22 mouse cellular contexts compared by ENCODE assay signal in genomic region chr5:128418149-128418710, GRCm38 (mm10). TPM values are rescaled to one million over a fixed set of nuclear protein-coding genes. Genes with fewer than 3 reads are reported as not detected.
DNase-seq lines count a peak whose midpoint lies in the region; ATAC-seq and TF ChIP-seq lines count a peak whose summit lies in the region.
"Had no signal": no experiment of that assay in that cellular context is flagged by ENCODE, and none has a peak within 500 bp of the region (broad histone marks: within the 10 kb centered on the region; RNA-seq: fewer than 3 reads in every experiment).

No protein-coding gene starts in this region.

- DNase-seq in forebrain, embryonic 11.5 days (ENCODE audit: low spot score), result no peak
- peak; percentile 45 for DNase-seq in lung, embryonic 14.5 days
- DNase-seq in lung, adult 18-20 months, result no peak
- DNase-seq in Muller cell, postnatal 12 days (ENCODE audit: inconsistent ontology term), result peak; percentile 86
- no peak for DNase-seq in adrenal gland, postnatal 14 days
- DNase-seq: adrenal gland, postnatal 25 days; cerebellum, adult 2 months; heart, adult 11 months; kidney, adult 11 months; kidney, postnatal 25 days; thymus, postnatal 4 days had no signal

- no peaks in the 10 kb centered on the region for H3K36me3 ChIP-seq in forebrain, embryonic 12.5 days (replicated peaks)
- H3K36me3 ChIP-seq in forebrain, embryonic 11.5 days (ENCODE audit: control insufficient read depth, insufficient read depth, low read length), result no peaks in the 10 kb centered on the region
- H3K36me3 ChIP-seq in lung, embryonic 14.5 days (ENCODE audit: insufficient read depth), result no peaks in the 10 kb centered on the region
- no peaks in the 10 kb centered on the region for H3K36me3 ChIP-seq in midbrain, embryonic 13.5 days
- H3K36me3 ChIP-seq: embryonic facial prominence, embryonic 13.5 days; heart, embryonic 15.5 days; liver, embryonic 15.5 days had no signal

- WGBS in forebrain, embryonic 12.5 days, result 30% methylated on average over 11 of the region's 11 CpGs
- 46% methylated on average over 11 of the region's 11 CpGs for WGBS in forebrain, embryonic 11.5 days
- WGBS in lung, embryonic 14.5 days, result 43% methylated on average over 11 of the region's 11 CpGs
- 51% methylated on average over 11 of the region's 11 CpGs for WGBS in midbrain, embryonic 13.5 days

- H3K4me1 ChIP-seq in forebrain, embryonic 12.5 days, result 0 out of 2 replicates have a peak, but pooled peaks cover 3% of the 10 kb centered on the region
- H3K4me1 ChIP-seq in forebrain, embryonic 11.5 days (replicated peaks; ENCODE audit: control insufficient read depth, insufficient read depth, low read length), result no peaks in the 10 kb centered on the region
- no peaks in the 10 kb centered on the region for H3K4me1 ChIP-seq in lung, embryonic 14.5 days (ENCODE audit: insufficient read depth)
- H3K4me1 ChIP-seq in midbrain, embryonic 13.5 days (replicated peaks), result 0 out of 2 replicates have a peak, but pooled peaks cover 10% of the 10 kb centered on the region
- H3K4me1 ChIP-seq: embryonic facial prominence, embryonic 13.5 days; heart, embryonic 15.5 days; liver, embryonic 15.5 days had no signal

- no peak for ATAC-seq in forebrain, embryonic 12.5 days (ENCODE audit: low FRiP score)
- no peak for ATAC-seq in forebrain, embryonic 11.5 days (replicated peaks; ENCODE audit: low FRiP score)
- ATAC-seq in lung, embryonic 14.5 days (ENCODE audit: insufficient read depth), result peak; percentile 65; the same call in 1 of the 2 replicates
- ATAC-seq in midbrain, embryonic 13.5 days, result no peak
- ATAC-seq in granulocyte monocyte progenitor cell, adult 5-6 weeks (replicated peaks; ENCODE audit: poor library complexity, severe bottlenecking), result no peak
- ATAC-seq: activated CD4-positive, CD25-positive, alpha-beta regulatory T cell, adult 4 months had no signal

- H3K4me3 ChIP-seq in forebrain, embryonic 12.5 days (replicated peaks), result no peak overlapping the region
- no peak overlapping the region for H3K4me3 ChIP-seq in forebrain, embryonic 11.5 days (ENCODE audit: low read depth, low read length)
- no peak overlapping the region for H3K4me3 ChIP-seq in lung, embryonic 14.5 days (ENCODE audit: low read depth, low read length)
- no peak overlapping the region for H3K4me3 ChIP-seq in midbrain, embryonic 13.5 days (replicated peaks)
- H3K4me3 ChIP-seq: embryonic facial prominence, embryonic 13.5 days; heart, embryonic 15.5 days; liver, embryonic 15.5 days had no signal

- 0 out of 2 replicates have a peak overlapping the region, but pooled peaks have one; percentile 9 for H3K4me2 ChIP-seq in forebrain, embryonic 12.5 days
- no peak overlapping the region for H3K4me2 ChIP-seq in forebrain, embryonic 11.5 days (ENCODE audit: low read depth, low read length, severe bottlenecking)
- H3K4me2 ChIP-seq in lung, embryonic 14.5 days, result no peak overlapping the region
- peak overlapping the region; percentile 21 for H3K4me2 ChIP-seq in midbrain, embryonic 13.5 days (replicated peaks)
- H3K4me2 ChIP-seq: embryonic facial prominence, embryonic 13.5 days; heart, embryonic 15.5 days; liver, embryonic 15.5 days had no signal

- H3K27ac ChIP-seq in forebrain, embryonic 12.5 days, result no peak overlapping the region
- no peak overlapping the region for H3K27ac ChIP-seq in forebrain, embryonic 11.5 days (ENCODE audit: low read depth, low read length)
- no peak overlapping the region for H3K27ac ChIP-seq in lung, embryonic 14.5 days (ENCODE audit: low read depth)
- no peak overlapping the region for H3K27ac ChIP-seq in midbrain, embryonic 13.5 days
- H3K27ac ChIP-seq: embryonic facial prominence, embryonic 13.5 days; heart, embryonic 15.5 days; liver, embryonic 15.5 days had no signal

- no peaks in the 10 kb centered on the region; the same call in 1 of the 2 replicates for H3K27me3 ChIP-seq in forebrain, embryonic 12.5 days
- no peaks in the 10 kb centered on the region for H3K27me3 ChIP-seq in forebrain, embryonic 11.5 days (ENCODE audit: control insufficient read depth, insufficient read depth, low read length)
- H3K27me3 ChIP-seq in lung, embryonic 14.5 days (ENCODE audit: insufficient read depth, low read length), result no peaks in the 10 kb centered on the region
- H3K27me3 ChIP-seq in midbrain, embryonic 13.5 days, result no peaks in the 10 kb centered on the region
- H3K27me3 ChIP-seq: CH12.LX; embryonic facial prominence, embryonic 13.5 days; heart, embryonic 15.5 days; liver, embryonic 15.5 days had no signal

- no peak for TF ChIP-seq CTCF in lung, embryonic 14.5 days (IDR thresholded peaks at IDR 0.05; ENCODE audit: low read depth)

- H3K9me3 ChIP-seq in forebrain, embryonic 12.5 days, result no peaks in the 10 kb centered on the region
- peaks cover 4% of the 10 kb centered on the region; the same call in 1 of the 2 replicates for H3K9me3 ChIP-seq in forebrain, embryonic 11.5 days (ENCODE audit: control insufficient read depth, low read length)
- H3K9me3 ChIP-seq in lung, embryonic 14.5 days (ENCODE audit: low read depth, low read length), result no peaks in the 10 kb centered on the region
- no peaks in the 10 kb centered on the region for H3K9me3 ChIP-seq in midbrain, embryonic 13.5 days
- H3K9me3 ChIP-seq: liver, embryonic 15.5 days had no signal

- H3K9ac ChIP-seq in forebrain, embryonic 12.5 days, result no peak overlapping the region
- no peak overlapping the region for H3K9ac ChIP-seq in forebrain, embryonic 11.5 days (ENCODE audit: low read length)
- no peak overlapping the region for H3K9ac ChIP-seq in lung, embryonic 14.5 days
- no peak overlapping the region for H3K9ac ChIP-seq in midbrain, embryonic 13.5 days (replicated peaks)
- H3K9ac ChIP-seq: embryonic facial prominence, embryonic 13.5 days; heart, embryonic 15.5 days; liver, embryonic 15.5 days had no signal

RNA-seq across cellular contexts. Expression of gene Tmem132d, which starts 14.6 kb away (rescaled TPM):
- polyA plus RNA-seq in forebrain, embryonic 12.5 days (2016; fragmentation: Nextera tagmentation; extraction: Ambion mirVana), result 0.47 and 0.60 TPM in 2 replicates
- 0.56 and 1.1 TPM in 2 replicates for polyA plus RNA-seq in forebrain, embryonic 11.5 days (2014; fragmentation: Nextera tagmentation; extraction: Ambion mirVana)
- polyA plus RNA-seq in lung, embryonic 14.5 days (2014; fragmentation: Nextera tagmentation; extraction: Ambion mirVana), result 2.6 and 3.3 TPM in 2 replicates
- polyA plus RNA-seq in midbrain, embryonic 13.5 days (2015; fragmentation: Nextera tagmentation; extraction: Ambion mirVana), result 1.2 and 1.3 TPM in 2 replicates
- total RNA-seq in granulocyte monocyte progenitor cell, adult 5-6 weeks (2014; fragmentation: Nextera tagmentation), result not detected in 2 replicates
- total RNA-seq in granulocyte monocyte progenitor cell, adult 5-6 weeks (2017), result not detected in 2 replicates
- not detected in 2 replicates for total RNA-seq in adrenal gland, postnatal 14 days (2021)
- total RNA-seq: adrenal gland, postnatal 25 days; CH12.LX; hematopoietic stem cell, adult 5-6 weeks; megakaryocyte progenitor cell, adult 5-6 weeks; neutrophil, adult 5-6 weeks had no signal
- polyA plus RNA-seq: activated CD4-positive, CD25-positive, alpha-beta regulatory T cell, adult 4 months; liver, embryonic 15.5 days had no signal

Comparison
In these comparisons a context has a peak if more than half of its experiments do, and no peak if none do; other contexts are left out.
1. H3K4me2 ChIP-seq: peak in forebrain, embryonic 12.5 days (single experiment) and midbrain, embryonic 13.5 days (single experiment); none in forebrain, embryonic 11.5 days (single experiment) and lung, embryonic 14.5 days (single experiment).
2. DNase-seq: peak in lung, embryonic 14.5 days (single experiment) and Muller cell, postnatal 12 days (single experiment); none in forebrain, embryonic 11.5 days (single experiment), lung, adult 18-20 months (0 of 2) and adrenal gland, postnatal 14 days (single experiment).